Mouse (Mus musculus) thymus, postnatal 25 days (tissue): ENCODE results near the gene Oas1e.
"Not testable (repeated sequence)": the region's sequence is repeated elsewhere in the genome, so short reads cannot be mapped to it uniquely, and the experiment has no call there.

Experiments
- DNase-seq: peaks from one replicate; pipeline ENCODE4 v3.0.0; 2022

The Oas1e gene

GRCm38 (mm10) chr5:120795480-120796034, at the start of gene Oas1e:
Gene Oas1e (minus strand): TSS chr5:120795530.
- DNase-seq: not testable (repeated sequence)

GRCm38 (mm10) chr5:120844713-120845112, 49.4 kb upstream of the Oas1e start:
- DNase-seq: no peak

- peak; percentile 63 for DNase-seq
Observed at GRCm38 (mm10) chr5:120836731-120837585, 41.6 kb upstream of the Oas1e start.

- no peak for DNase-seq
Observed at GRCm38 (mm10) chr5:120833335-120834280, 38.3 kb upstream of the Oas1e start.

- DNase-seq: peak; percentile 19
Observed at GRCm38 (mm10) chr5:120831031-120831430, 35.7 kb upstream of the Oas1e start.

GRCm38 (mm10) chr5:120818999-120819398, 23.7 kb upstream of the Oas1e start:
- DNase-seq: no peak

- DNase-seq: peak; percentile 61
Observed at GRCm38 (mm10) chr5:120815949-120816348, 20.6 kb upstream of the Oas1e start.

GRCm38 (mm10) chr5:120813023-120813422, 17.7 kb upstream of the Oas1e start:
- no peak for DNase-seq

GRCm38 (mm10) chr5:120811951-120812819, 16.9 kb upstream of the Oas1e start, which contains the start of gene Oas1c:
Gene Oas1c (minus strand): TSS chr5:120812514.
- DNase-seq: peak; percentile 85

GRCm38 (mm10) chr5:120809171-120809570, 13.8 kb upstream of the Oas1e start:
- no peak for DNase-seq

GRCm38 (mm10) chr5:120806458-120806857, 11.1 kb upstream of the Oas1e start:
- peak; percentile 68 for DNase-seq

- DNase-seq: no peak
Observed at GRCm38 (mm10) chr5:120803596-120803995, 8.3 kb upstream of the Oas1e start.

- not testable (repeated sequence) for DNase-seq
Observed at GRCm38 (mm10) chr5:120798943-120799342, 3.6 kb upstream of the Oas1e start.

GRCm38 (mm10) chr5:120798147-120798546, 2.8 kb upstream of the Oas1e start:
- DNase-seq: not testable (repeated sequence)

- peak; percentile 55 for DNase-seq
Observed at GRCm38 (mm10) chr5:120793043-120793442, 2.3 kb downstream of the Oas1e start.

- DNase-seq: no peak
Observed at GRCm38 (mm10) chr5:120787042-120787441, 8.3 kb downstream of the Oas1e start.

GRCm38 (mm10) chr5:120782446-120782845, 12.9 kb downstream of the Oas1e start:
- no peak for DNase-seq

- no peak for DNase-seq
Observed at GRCm38 (mm10) chr5:120781646-120782045, 13.7 kb downstream of the Oas1e start.

- no peak for DNase-seq
Observed at GRCm38 (mm10) chr5:120779922-120780321, 15.4 kb downstream of the Oas1e start.

- peak; percentile 36 for DNase-seq
Observed at GRCm38 (mm10) chr5:120778941-120779340, 16.4 kb downstream of the Oas1e start.

- peak; percentile 26 for DNase-seq
Observed at GRCm38 (mm10) chr5:120777478-120777877, 17.9 kb downstream of the Oas1e start, which contains the start of gene Oas3. Gene Oas3 (minus strand): TSS chr5:120777661.

- DNase-seq: no peak
Observed at GRCm38 (mm10) chr5:120776801-120777200, 18.5 kb downstream of the Oas1e start.
